Mouse (Mus musculus): Measurements from ENCODE around the gene Tesk1. TPM values are rescaled to one million over a fixed set of nuclear protein-coding genes. Genes with fewer than 3 reads are reported as not detected.

The Tesk1 gene
- polyA plus RNA-seq, 1 experiment from 2014 or later = 3.4 TPM

GRCm38 (mm10) chr4:43493186-43493845, 51.6 kb downstream of the Tesk1 start:
- Histone ChIP-seq H3K4me2 (ENCODE audit: low read depth, low read length) (peak overlapping the region; percentile 67), H3K4me3 (ENCODE audit: low read length) (peak overlapping the region; percentile 80), H3K27ac (ENCODE audit: low read length) (peak overlapping the region; percentile 90), H3K27me3 (ENCODE audit: control insufficient read depth, insufficient read depth, low read depth, low read length) (no peaks in the 10 kb centered on the region), H3K36me3 (ENCODE audit: control insufficient read depth, insufficient read depth, low read length) (0 out of 2 replicates have a peak, but pooled peaks cover 6% of the 10 kb centered on the region), H3K9ac (ENCODE audit: low read length) (peak overlapping the region; percentile 83), H3K9me3 (ENCODE audit: control insufficient read depth, low read length) (no peaks in the 10 kb centered on the region), H3K4me1 (replicated peaks; ENCODE audit: control insufficient read depth, insufficient read depth, low read length) (peaks cover 16% of the 10 kb centered on the region)
- peak; percentile 91 for ATAC-seq (ENCODE audit: low read depth)
- WGBS = under 1% methylated on average over 47 of the region's 47 CpGs

GRCm38 (mm10) chr4:43493846-43494240, 52.1 kb downstream of the Tesk1 start:
- H3K36me3 ChIP-seq (ENCODE audit: control insufficient read depth, insufficient read depth, low read length) = 0 out of 2 replicates have a peak, but pooled peaks cover 6% of the 10 kb centered on the region
- H3K9me3 ChIP-seq (ENCODE audit: control insufficient read depth, low read length) = no peaks in the 10 kb centered on the region
- no peak for ATAC-seq (ENCODE audit: low read depth)
- peak overlapping the region; percentile 83 for H3K9ac ChIP-seq (ENCODE audit: low read length)
- no peaks in the 10 kb centered on the region for H3K27me3 ChIP-seq (ENCODE audit: control insufficient read depth, insufficient read depth, low read depth, low read length)
- H3K4me1 ChIP-seq (replicated peaks; ENCODE audit: control insufficient read depth, insufficient read depth, low read length) = peaks cover 22% of the 10 kb centered on the region
- peak overlapping the region; percentile 90 for H3K27ac ChIP-seq (ENCODE audit: low read length)
- H3K4me3 ChIP-seq (ENCODE audit: low read length) = peak overlapping the region; percentile 80
- peak overlapping the region; percentile 67 for H3K4me2 ChIP-seq (ENCODE audit: low read depth, low read length)
- WGBS = 1% methylated on average over 9 of the region's 9 CpGs

GRCm38 (mm10) chr4:43496587-43496986, 54.8 kb downstream of the Tesk1 start:
- Histone ChIP-seq H3K9ac (ENCODE audit: low read length) (no peak overlapping the region), H3K36me3 (ENCODE audit: control insufficient read depth, insufficient read depth, low read length) (0 out of 2 replicates have a peak, but pooled peaks cover 6% of the 10 kb centered on the region), H3K4me3 (ENCODE audit: low read length) (no peak overlapping the region), H3K9me3 (ENCODE audit: control insufficient read depth, low read length) (no peaks in the 10 kb centered on the region), H3K27ac (ENCODE audit: low read length) (no peak overlapping the region), H3K4me2 (ENCODE audit: low read depth, low read length) (no peak overlapping the region), H3K27me3 (ENCODE audit: control insufficient read depth, insufficient read depth, low read depth, low read length) (no peaks in the 10 kb centered on the region), H3K4me1 (replicated peaks; ENCODE audit: control insufficient read depth, insufficient read depth, low read length) (peaks cover 28% of the 10 kb centered on the region)
- ATAC-seq (ENCODE audit: low read depth) = no peak
- WGBS = 56% methylated on average over 6 of the region's 6 CpGs

GRCm38 (mm10) chr4:43497405-43497804, 55.7 kb downstream of the Tesk1 start:
- Histone ChIP-seq H3K9ac (ENCODE audit: low read length) (peak overlapping the region; percentile 12; the same call in 1 of the 2 replicates), H3K9me3 (ENCODE audit: control insufficient read depth, low read length) (no peaks in the 10 kb centered on the region), H3K27ac (ENCODE audit: low read length) (no peak overlapping the region), H3K36me3 (ENCODE audit: control insufficient read depth, insufficient read depth, low read length) (0 out of 2 replicates have a peak, but pooled peaks cover 6% of the 10 kb centered on the region), H3K27me3 (ENCODE audit: control insufficient read depth, insufficient read depth, low read depth, low read length) (no peaks in the 10 kb centered on the region), H3K4me1 (replicated peaks; ENCODE audit: control insufficient read depth, insufficient read depth, low read length) (peaks cover 28% of the 10 kb centered on the region), H3K4me3 (ENCODE audit: low read length) (no peak overlapping the region), H3K4me2 (ENCODE audit: low read depth, low read length) (no peak overlapping the region)
- ATAC-seq (ENCODE audit: low read depth) = no peak
- 88% methylated on average over 8 of the region's 8 CpGs for WGBS

Other genes starting within 250 kb of the Tesk1 start
- gene Atp8b5, start 174.8 kb upstream of the Tesk1 start, polyA plus RNA-seq (2015; fragmentation: Nextera tagmentation; extraction: Ambion mirVana) = 0.21 and 0.39 TPM in 2 replicates
- 12.9 and 15.1 TPM in 2 replicates for gene Rusc2, start 60.0 kb upstream of the Tesk1 start, polyA plus RNA-seq (2015; fragmentation: Nextera tagmentation; extraction: Ambion mirVana)
- 0.87 and 1.4 TPM in 2 replicates for gene Fam166b, start 12.8 kb upstream of the Tesk1 start, polyA plus RNA-seq (2015; fragmentation: Nextera tagmentation; extraction: Ambion mirVana)
- gene Cd72, start 12.7 kb downstream of the Tesk1 start, polyA plus RNA-seq (2015; fragmentation: Nextera tagmentation; extraction: Ambion mirVana) = 2.0 and 3.0 TPM in 2 replicates
- 0.25 and 0.74 TPM in 2 replicates for gene Sit1, start 41.8 kb downstream of the Tesk1 start, polyA plus RNA-seq (2015; fragmentation: Nextera tagmentation; extraction: Ambion mirVana)
- 73.7 and 73.8 TPM in 2 replicates for gene Ccdc107, start 51.0 kb downstream of the Tesk1 start, polyA plus RNA-seq (2015; fragmentation: Nextera tagmentation; extraction: Ambion mirVana)
- 47.7 and 56.1 TPM in 2 replicates for gene Arhgef39, start 57.8 kb downstream of the Tesk1 start, polyA plus RNA-seq (2015; fragmentation: Nextera tagmentation; extraction: Ambion mirVana)
- 5.5 and 6.4 TPM in 2 replicates for gene Car9, start 65.0 kb downstream of the Tesk1 start, polyA plus RNA-seq (2015; fragmentation: Nextera tagmentation; extraction: Ambion mirVana)
- 203 and 218 TPM in 2 replicates for gene Tpm2, start 81.8 kb downstream of the Tesk1 start, polyA plus RNA-seq (2015; fragmentation: Nextera tagmentation; extraction: Ambion mirVana)
- gene Creb3, start 120.4 kb downstream of the Tesk1 start, polyA plus RNA-seq (2015; fragmentation: Nextera tagmentation; extraction: Ambion mirVana) = 69.5 and 70.9 TPM in 2 replicates
- 68.7 and 84.9 TPM in 2 replicates for gene Tln1, start 120.8 kb downstream of the Tesk1 start, polyA plus RNA-seq (2015; fragmentation: Nextera tagmentation; extraction: Ambion mirVana)
- gene Rgp1, start 136.8 kb downstream of the Tesk1 start, polyA plus RNA-seq (2015; fragmentation: Nextera tagmentation; extraction: Ambion mirVana) = 23.1 and 25.0 TPM in 2 replicates
- 21.0 and 21.3 TPM in 2 replicates for gene Gba2, start 136.9 kb downstream of the Tesk1 start, polyA plus RNA-seq (2015; fragmentation: Nextera tagmentation; extraction: Ambion mirVana)
- gene Msmp, start 142.6 kb downstream of the Tesk1 start, polyA plus RNA-seq (2015; fragmentation: Nextera tagmentation; extraction: Ambion mirVana) = 0.38 and 1.1 TPM in 2 replicates
- 11.1 and 11.6 TPM in 2 replicates for gene Npr2, start 190.0 kb downstream of the Tesk1 start, polyA plus RNA-seq (2015; fragmentation: Nextera tagmentation; extraction: Ambion mirVana)
- 9.0 and 9.6 TPM in 2 replicates for gene Spag8, start 211.7 kb downstream of the Tesk1 start, polyA plus RNA-seq (2015; fragmentation: Nextera tagmentation; extraction: Ambion mirVana)
- 120 and 127 TPM in 2 replicates for gene Hint2, start 214.5 kb downstream of the Tesk1 start, polyA plus RNA-seq (2015; fragmentation: Nextera tagmentation; extraction: Ambion mirVana)
- gene Tmem8b, start 227.0 kb downstream of the Tesk1 start, polyA plus RNA-seq (2015; fragmentation: Nextera tagmentation; extraction: Ambion mirVana) = 4.8 and 5.4 TPM in 2 replicates
- 2.2 and 2.8 TPM in 2 replicates for gene Fam221b, start 227.2 kb downstream of the Tesk1 start, polyA plus RNA-seq (2015; fragmentation: Nextera tagmentation; extraction: Ambion mirVana)

Measured in lung, embryonic 16.5 days (tissue).